Mouse (Mus musculus) fibroblast of lung, adult 2 months (primary cell): Measurements from ENCODE around the gene Gcn1l1.
"Not testable (repeated sequence)": the region's sequence is repeated elsewhere in the genome, so short reads cannot be mapped to it uniquely, and the experiment has no call there.

Experiments used
- DNase-seq: peaks from one replicate; pipeline ENCODE4 v3.0.0-alpha.2; 2011; ENCODE audit warnings: low read depth

Gene Gcn1l1

DNA sequence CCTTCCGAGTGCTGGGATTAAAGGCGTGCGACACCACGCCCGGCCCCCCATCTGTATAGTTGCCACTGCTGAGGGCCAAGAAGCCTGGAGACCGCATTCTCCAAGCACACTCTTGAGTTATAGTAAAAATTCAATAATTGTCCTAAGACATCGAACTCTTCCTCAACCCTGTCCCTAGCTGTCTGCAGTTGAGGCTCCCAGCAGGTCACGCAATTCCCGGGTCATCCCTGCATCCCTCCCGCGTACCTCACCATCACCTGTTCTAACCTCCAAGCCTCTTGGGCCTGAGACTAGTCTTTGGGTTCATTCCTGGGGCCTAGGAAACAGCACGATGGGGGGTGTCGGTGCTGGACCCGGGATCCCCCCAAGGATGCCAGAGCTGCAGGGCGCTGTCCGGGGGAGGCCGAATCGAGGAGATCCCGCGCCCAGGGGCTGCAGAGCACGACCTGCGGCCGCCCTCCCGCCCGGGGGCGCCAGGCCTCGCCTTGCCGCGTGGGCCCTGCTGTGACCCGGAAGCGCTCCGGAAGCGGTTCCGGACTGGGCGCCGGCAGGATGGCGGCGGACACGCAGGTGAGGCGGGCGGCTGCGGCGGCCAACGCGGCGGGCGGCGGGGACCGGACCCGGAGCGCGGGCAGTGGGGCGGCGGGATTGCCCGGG, at the start of gene Gcn1l1:
TSS of gene Gcn1l1 (plus strand) at position 518 of the 657 bp plus-strand sequence.
- no peak for DNase-seq

DNA sequence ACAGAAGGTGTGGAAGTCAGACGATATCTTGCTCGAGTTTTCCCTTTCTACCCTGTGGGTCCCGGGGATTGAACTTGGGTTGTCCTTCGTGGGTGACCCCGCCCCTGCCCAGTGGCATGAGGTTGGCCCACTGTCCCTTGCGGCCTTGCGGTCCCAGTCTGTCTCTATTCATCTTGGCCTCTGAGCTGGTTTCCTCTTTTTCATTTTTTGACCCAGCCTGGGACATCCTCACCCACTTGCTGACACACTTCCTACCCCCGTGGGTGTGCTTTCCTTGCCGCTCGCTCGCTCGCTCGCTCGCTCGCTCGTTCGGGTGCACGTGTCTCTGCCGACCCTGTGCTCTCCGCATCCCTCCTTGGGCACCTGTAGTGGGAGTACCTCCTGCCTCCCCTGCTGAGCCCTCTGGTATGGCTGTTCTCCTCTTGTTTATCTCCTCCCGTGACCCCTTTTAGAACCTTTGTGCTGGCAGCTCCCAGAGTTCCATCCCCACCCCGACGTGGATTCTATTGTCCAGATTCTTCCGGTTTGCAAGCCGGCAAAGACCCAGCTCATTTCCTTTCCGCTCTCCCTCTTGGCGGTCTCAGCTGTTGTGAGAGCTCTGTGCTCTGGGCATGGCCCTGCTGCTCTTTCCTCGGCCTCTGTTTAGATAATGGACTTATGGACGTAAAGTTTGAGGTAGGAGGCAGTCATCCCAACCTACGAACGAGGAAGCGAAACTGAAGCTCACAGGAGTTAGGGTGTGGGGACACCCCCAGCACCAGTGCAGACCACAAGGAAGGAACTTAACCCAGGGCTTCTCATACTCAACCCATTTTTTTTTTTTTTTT, 48.8 kb upstream of the Gcn1l1 start:
- no peak for DNase-seq

DNA sequence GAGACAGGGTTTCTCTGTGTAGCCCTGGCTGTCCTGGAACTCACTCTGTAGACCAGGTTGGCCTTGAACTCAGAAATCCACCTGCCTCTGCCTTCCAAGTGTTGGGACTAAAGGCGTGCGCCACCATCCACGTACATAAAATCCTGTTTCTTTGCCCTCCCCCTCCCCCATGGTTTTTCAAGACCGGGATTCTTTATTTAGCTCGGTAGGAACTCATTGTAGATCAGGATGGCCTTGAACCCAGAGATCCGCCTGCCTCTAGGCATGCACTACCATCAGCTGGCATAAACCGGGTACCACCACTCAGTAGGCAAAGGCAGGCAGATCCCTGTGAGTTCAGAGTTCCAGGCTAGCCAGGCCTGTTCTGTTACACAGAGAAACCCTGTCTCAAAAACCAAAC, 48.1 kb upstream of the Gcn1l1 start:
- DNase-seq: no peak

DNA sequence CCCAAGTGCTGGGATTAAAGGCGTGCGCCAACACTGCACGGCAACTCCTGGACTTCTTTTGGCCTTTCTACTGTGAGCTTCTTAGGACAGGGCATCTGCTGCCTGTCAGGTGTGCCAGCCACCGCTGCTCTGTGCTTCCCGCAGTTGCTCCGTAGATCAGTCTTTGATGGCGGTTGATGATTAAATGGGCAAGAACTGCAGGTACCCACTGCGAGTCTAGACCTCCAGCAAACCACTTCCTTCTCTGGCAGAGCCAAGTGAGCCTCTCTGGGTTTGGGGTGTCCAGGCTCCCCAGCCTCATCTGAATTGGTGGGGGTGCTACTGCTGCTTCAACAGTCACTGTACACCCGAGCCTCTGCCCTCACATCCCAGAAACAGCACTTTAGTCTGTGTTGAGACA, 47.6 kb upstream of the Gcn1l1 start:
- no peak for DNase-seq

DNA sequence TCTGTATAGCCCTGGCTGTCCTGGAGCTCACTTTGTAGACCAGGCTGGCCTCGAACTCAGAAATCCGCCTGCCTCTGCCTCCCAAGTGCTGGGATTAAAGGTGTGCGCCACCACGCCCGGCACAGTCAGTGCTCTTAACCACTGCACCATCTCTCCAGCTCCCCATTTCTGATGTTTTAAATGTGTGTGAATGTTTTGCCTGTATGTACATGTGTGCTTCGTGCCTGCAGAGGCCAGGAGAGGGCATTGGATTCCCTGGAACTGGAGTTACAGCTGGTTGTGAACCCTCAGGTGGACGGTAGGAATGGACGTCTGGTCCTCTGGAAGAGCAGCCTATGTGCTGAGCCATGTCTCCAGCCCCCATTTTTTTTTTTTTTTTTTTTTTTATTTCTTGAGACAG, 46.8 kb upstream of the Gcn1l1 start:
- DNase-seq: not testable (repeated sequence)

DNA sequence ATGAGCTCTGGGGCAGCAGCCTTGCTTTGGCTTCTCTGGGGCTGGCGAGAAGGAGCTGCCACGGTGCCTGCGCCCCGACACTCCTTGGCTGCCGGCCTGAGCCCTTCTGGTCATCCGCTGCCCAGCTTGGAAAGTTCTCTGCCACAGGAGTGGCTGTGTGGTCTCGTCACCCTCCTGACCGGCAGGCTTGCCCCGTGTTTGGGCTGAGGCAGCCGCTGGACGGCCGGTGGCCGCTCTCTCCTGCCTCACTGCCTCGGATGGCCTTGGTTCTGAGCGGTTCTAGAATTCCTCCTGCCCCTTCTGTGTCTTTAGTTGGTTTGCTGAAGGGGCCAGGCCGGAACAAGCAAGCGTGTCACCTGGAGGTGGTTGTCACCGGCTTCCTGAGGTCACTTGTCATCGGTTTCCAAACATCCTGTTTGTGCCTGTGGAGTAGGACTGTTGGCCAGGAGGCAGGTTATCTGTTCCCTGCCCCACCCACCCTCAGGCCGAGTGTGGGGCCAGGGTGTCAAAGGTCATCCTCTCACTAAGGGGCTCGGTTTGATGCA, 44.7 kb upstream of the Gcn1l1 start:
- DNase-seq: no peak

DNA sequence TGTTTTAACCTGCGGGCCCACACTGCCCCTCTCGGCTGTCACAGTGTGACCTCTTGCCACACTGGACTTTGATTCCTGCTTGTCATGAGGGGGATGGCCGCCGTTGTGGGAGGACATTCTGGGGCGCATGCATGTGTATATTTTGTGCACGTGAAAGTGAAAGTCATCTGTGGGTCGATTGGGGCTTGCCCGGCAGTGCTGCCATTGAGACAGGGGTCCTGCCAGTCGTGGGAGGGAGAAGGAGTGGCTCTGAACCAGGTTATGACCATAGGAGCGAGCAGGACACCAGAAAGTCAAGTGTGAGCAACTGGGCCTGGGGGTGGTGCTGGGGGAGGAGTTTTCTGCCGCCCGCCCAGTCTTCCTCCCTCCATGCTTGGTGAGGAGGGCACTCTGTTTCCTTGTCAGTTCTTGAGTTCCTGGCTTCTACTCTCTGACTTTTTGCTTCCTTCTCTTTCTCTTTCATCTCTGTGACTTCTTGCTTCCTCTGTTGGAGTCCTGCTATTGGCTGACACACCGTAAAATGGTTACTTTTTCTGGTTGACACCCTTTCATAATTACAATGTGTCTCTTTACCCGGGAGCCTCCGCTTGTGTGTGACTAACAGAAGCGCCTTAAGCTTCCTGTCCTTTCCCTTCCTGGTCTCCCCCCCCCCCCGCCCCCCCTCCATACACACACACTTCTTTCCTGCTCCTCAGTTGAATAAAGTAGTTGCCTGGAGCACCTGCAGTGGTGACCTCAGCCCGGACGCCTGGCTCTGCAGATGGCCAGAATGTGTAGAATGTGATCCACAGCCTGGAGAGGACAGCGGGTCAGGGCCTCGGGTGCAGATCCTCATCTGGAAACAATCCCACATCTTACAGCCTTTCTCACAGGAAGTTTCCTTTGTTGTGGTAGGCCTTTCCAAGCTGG, 43.2 kb upstream of the Gcn1l1 start:
- no peak for DNase-seq

DNA sequence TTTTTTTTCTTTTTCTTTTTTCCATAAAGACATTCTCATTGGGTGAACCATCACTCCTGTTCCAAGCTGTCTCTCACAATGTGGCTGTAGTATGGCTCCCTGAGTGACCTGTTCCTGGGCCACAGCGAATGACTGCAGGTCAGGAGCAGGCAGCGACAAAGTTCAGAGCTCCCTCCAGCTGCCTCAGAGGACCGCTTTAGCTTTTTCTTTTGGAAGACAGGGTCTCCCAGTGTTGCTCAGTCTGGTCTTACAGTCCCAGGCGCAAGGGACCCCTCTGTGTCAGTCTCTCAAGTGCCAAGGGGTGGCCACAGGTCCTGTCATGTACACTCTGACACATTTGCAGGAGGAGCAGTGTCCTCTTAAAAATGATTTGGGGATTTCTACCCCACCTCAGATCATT, 42.5 kb upstream of the Gcn1l1 start:
- DNase-seq: no peak

DNA sequence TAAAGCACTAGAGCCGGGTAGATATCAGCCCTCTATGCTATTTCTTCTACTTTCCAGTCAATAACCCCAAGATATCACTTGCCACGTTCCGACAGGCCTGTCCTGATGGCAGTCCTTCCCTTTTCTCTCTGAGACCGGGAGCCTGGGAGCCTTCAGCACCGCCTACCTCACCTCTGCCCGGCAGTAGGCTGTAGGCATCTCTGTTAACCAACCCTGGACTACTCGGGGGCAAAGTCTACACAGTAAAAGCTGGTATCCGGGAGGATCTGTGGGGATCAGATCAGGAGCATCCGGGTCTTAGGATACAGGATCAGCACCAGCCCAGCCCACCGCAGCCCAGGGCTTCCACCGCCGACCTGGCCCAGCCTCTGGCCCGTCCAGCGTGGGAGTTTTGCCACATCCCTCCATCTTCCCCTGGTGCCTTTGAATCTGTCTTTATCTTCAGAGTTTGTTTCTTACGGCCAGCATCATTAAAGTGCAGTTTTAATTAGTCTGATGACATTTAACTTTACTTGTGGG, 42.0 kb upstream of the Gcn1l1 start:
- DNase-seq: no peak

DNA sequence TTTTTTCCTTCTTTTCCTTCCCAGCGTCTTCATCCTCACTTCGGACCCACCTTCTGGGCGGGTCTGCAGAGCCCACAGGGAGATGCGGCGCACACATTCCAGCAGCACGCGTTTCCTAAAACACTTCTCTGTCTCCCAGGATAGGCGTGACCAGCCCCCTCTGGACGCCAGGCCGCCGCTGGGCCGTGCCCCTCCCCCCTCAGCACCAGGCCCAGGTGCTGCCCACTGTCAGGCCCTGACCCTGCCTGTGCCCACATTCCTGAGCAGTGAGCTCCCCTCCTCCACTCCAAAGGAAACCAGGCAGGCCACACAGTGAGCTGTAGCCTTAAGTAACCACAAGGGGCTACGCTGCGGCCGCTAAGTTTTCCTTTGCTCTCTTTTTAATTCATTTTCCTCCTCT, 41.1 kb upstream of the Gcn1l1 start:
- DNase-seq: no peak

DNA sequence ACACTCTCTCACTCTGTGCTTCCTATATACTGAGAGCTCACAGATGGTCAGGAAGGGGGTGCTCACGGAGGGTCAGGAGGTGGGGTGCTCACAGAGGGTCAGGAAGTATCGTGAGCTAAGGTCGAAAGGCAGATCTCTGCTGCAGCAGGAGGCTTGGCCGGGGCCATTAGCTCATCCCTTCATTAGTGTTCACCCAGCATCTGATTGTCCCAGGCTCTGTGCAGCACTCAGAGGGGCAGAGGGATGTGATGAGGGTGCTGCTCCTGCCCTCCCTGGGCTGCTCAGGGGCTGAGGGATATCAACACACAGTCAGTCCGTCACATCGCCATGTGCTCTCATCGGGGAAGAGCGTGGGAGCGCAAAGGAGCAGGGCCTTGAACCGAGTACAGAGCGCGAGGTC, 40.6 kb upstream of the Gcn1l1 start:
- DNase-seq: no peak

DNA sequence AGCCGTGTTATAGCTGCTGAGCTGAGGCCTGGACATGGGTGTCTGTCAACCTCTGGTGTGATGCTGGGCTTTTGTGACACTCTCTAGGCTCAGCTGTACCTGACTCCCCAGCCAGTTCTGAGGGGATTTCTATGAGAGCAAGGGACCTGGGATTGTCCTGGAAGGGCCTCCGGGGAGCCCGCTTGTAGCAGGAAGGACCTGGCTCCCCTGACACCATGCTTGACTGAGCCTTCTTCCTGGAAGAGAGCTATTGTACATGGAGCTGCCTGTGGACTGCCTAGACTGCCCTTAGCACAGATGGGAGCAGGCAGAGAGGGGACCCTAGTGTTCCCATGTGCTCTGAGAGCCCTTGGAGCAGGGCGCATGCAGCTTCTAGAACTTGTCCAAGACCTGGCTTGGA, 39.6 kb upstream of the Gcn1l1 start:
- no peak for DNase-seq

DNA sequence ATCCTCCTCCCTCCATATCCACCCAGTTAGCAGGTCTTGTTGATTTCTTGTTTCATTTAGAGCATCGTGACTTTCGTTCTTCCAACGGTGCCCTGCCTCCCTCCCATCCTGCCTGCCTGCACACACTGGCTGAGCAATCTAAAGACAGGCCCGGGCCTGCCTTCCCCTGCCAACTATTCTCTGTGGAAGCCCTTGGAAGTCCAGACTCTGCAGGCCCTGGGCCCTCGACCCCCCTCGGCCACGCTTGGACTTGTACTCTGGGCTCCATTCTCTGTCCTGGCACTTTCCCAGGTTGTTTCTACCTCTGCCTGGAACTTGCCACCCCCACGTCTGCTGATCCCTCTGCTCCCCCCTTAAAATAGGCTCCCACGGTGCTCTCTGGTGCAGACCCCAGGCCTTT, 39.1 kb upstream of the Gcn1l1 start:
- no peak for DNase-seq

DNA sequence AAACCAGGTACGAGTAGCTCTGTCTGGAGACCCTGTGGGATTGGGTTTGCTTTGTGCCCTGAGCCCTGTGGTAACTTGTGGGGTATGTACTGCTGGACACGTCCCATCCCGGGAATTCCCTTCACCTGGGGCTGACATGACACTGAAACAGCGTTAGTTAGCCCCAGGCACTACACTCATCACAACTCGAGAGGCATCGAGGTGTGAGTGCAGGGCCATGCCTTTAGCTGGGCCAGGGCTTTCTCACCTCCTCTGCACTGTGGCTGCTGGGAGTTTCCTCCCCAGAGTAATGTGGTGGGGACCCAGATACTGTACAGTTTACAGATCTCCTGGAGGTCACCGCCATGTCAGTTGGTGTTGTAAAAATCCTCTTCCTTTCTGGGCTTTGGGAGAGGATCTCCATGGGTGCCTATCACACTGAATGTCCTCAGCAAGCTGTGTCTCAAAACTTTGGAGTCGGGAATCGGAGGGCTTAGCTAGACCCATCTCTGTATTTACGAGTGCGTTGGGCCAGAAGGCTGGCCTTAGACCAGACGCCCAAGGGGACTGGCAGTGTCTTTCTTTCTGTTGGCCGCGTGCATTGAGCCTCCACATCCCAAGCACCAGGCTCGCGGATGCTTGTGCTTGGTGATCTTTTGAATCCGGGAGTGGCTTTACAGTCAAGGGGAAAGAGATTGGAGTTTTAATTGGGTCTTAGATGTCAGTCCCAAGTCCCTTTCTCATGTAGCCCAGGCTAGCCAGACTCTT, 38.4 kb upstream of the Gcn1l1 start:
- no peak for DNase-seq

DNA sequence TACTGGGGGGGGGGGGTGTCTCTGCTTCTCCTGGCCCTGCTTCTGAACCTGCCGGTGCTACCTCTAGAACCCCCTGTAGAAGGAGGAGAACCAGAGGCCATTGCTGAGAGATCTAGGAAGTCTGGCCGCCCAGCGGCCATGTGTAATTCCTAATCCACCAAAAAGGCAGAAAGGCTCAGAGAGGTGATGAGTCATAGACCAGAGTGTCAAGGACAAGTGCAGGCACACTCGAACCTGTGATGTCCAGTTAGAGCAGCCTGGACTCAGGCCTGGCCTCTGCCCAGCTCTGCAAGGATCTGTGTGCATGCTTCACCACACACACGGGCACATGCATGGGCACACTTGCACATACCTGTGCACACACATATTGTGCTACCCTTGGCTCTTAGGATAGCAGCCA, 36.9 kb upstream of the Gcn1l1 start:
- no peak for DNase-seq

DNA sequence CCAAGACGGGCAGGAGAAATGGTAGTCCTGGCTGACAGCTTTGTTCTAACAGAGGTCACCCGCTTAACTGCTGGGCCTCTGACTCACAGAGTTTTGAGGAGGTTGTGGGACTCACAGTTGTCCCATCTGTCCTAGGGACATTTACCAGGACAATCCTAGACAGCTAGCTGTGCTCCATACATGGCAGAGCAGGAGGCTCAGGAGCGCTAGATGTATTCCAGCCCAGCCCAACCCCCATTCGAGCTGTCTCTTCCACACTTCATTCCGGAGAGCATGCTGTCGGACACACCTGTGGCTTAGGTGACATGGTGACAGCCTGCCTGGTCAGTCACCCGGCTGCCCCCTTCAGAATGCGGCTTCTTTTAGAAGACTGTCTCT, 35.7 kb upstream of the Gcn1l1 start:
- DNase-seq: no peak

DNA sequence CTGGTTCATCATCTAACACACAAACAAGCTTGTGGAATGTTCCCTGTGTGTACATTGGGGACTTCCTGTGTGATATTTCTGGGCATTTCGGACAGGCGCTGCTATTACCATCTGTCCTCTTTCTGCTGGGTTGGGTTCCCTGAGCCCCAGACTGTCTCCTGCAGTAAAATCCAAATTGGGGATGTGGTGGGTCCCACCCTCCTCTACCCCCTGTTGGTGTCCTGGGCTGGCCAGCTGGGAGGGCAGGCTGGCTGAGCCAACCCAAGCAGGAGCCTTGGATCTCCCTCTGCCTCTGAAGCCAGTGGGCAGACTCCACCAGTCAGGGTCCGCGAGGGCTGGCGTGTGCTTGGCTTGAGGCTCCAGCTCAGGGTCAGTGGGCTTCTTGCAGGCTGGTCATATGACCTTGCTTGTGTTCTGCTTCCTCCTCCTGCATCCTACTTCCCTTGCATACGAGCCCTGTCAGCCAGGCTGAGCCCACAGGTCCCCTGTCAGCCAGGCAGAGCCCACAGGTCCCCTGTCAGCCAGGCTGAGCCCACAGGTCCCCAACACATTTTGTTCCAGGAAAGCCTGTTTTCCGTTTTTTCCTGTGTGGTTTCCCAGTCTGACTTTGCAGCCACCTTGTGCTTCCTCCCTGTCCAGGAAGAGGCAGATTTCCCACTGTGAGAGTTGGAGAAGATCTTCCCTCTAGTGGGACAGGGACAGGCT, 35.2 kb upstream of the Gcn1l1 start:
- DNase-seq: no peak

DNA sequence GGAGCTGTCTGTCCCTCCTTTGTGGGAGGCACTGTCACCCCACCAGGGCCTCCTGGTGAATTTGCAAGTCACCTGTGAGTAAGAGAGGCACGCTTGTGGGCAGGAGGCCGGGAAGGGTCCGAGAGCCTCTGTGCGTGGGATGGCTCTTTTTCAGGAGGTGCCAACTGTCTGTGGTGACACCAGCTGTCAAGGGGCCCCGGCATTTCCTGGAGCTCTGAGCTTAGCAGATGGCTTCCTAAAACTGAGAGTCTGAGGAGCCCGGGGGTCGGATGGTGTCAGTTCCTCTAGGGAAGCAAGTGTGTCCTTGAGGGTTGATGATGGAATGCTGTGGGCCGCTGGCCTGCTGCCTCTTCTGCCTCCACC, 34.6 kb upstream of the Gcn1l1 start:
- no peak for DNase-seq

DNA sequence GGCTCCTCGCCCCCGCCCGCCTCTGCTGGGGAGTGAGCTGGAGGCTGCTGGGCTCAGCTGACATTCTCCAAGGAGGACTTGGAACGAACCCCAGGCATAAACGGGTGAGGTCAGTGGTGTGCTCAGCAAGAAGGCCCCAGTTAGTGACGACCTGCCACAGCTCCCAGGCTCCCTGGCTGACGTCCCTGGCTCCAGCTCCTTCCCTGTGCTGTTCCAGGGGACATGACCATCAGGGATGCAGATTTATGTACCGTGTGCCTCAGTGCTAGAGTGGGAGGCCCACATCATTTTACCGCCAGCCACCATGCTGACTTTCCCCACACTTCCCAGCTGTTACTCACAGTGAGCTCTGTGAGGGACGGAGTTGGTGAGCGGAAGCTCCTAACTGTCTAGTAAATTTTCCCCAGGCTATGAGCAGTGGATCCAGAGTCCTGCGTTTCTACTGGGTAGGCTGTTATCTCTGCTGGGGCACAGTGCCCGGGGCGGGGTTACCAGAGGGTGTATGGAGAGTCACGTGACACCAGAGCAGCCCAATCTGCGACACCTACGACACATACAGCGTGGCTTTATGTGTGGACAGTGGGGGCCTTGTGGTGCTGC, 33.3 kb upstream of the Gcn1l1 start:
- DNase-seq: no peak

DNA sequence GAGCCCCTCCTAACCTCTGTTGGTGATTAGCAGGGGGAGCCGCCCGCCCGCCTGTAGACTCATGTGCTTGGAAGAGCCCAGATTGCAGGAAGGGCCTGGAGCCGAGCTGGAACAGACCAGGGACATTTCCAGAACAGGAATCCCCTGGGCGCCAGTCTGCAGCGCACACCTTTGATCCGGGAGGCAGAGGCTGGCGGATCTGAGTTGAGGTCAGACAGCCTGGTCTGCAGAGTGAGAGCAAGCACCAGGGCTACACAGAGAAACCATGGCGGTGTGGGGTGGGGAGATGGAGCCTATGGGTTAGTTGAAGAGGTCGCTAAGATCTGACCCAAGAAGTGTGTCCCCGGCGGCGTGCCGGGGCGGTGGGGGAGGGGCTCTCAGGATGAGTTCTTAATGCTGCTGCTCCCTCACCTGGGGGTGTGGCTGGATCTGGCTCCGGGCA, 30.7 kb upstream of the Gcn1l1 start:
- DNase-seq: no peak
